24 mouse cellular contexts compared by ENCODE assay signal in the genomic region with DNA sequence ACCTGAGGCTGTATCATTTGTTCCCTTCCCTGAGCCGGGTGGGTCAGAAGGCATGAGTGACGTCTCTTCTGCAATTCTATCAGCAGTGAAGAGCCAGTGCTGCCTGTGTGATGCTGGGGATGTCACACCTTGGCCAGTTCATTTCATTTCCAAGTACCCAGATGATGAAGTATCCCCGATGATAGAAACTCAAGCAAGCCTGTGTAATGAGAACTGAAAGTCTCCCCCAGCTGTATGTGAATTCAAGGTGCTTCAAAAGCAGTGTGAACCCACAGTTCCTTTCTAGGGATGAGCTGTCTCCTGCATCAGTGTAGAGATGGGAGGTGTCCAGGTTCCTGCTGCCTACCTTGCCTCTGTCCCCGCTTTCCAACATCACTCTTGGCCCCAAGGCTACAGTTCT. TPM values are rescaled to one million over a fixed set of nuclear protein-coding genes. Genes with fewer than 3 reads are reported as not detected.
"Had no signal": no experiment of that assay in that cellular context is flagged by ENCODE, and none has a peak within 500 bp of the region (broad histone marks: within the 10 kb centered on the region; RNA-seq: fewer than 3 reads in every experiment).

No protein-coding gene starts in this region.

- DNase-seq: kidney, adult 18-20 months; kidney, adult 9 months; kidney, postnatal 14 days; kidney, postnatal 4 days; liver; lung, postnatal 10 days; right cerebral cortex, adult 18-20 months; right cerebral cortex, postnatal 14 days; right cerebral cortex, postnatal 4 days; thymus, adult 18-20 months; thymus, postnatal 36 days had no signal

- H3K27me3 ChIP-seq: limb, embryonic 13.5 days; liver, embryonic 12.5 days; liver, embryonic 15.5 days; lung, embryonic 15.5 days; midbrain, embryonic 15.5 days; neural tube, embryonic 12.5 days; neural tube, embryonic 15.5 days had no signal

- H3K9me3 ChIP-seq: limb, embryonic 10.5 days; limb, embryonic 13.5 days; liver, embryonic 12.5 days; liver, embryonic 15.5 days; lung, embryonic 15.5 days; midbrain, embryonic 12.5 days; midbrain, embryonic 15.5 days; neural tube, embryonic 12.5 days; neural tube, embryonic 15.5 days had no signal

- H3K27ac ChIP-seq: limb, embryonic 10.5 days; limb, embryonic 13.5 days; liver, embryonic 12.5 days; liver, embryonic 15.5 days; lung, embryonic 15.5 days; midbrain, embryonic 12.5 days; midbrain, embryonic 15.5 days; neural tube, embryonic 12.5 days; neural tube, embryonic 15.5 days had no signal

- H3K4me1 ChIP-seq: limb, embryonic 13.5 days; liver, embryonic 12.5 days; liver, embryonic 15.5 days; lung, embryonic 15.5 days; megakaryocyte, embryonic 14.5 days; midbrain, embryonic 12.5 days; midbrain, embryonic 15.5 days; neural tube, embryonic 12.5 days; neural tube, embryonic 15.5 days had no signal

- H3K36me3 ChIP-seq: limb, embryonic 10.5 days; limb, embryonic 13.5 days; liver, embryonic 12.5 days; liver, embryonic 15.5 days; lung, embryonic 15.5 days; midbrain, embryonic 12.5 days; midbrain, embryonic 15.5 days; neural tube, embryonic 12.5 days; neural tube, embryonic 15.5 days had no signal

- H3K4me2 ChIP-seq: limb, embryonic 13.5 days; liver, embryonic 12.5 days; liver, embryonic 15.5 days; lung, embryonic 15.5 days; midbrain, embryonic 12.5 days; midbrain, embryonic 15.5 days; neural tube, embryonic 12.5 days; neural tube, embryonic 15.5 days had no signal

- H3K9ac ChIP-seq: limb, embryonic 13.5 days; liver, embryonic 12.5 days; liver, embryonic 15.5 days; lung, embryonic 15.5 days; midbrain, embryonic 12.5 days; midbrain, embryonic 15.5 days; neural tube, embryonic 12.5 days; neural tube, embryonic 15.5 days had no signal

- H3K4me3 ChIP-seq: limb, embryonic 10.5 days; limb, embryonic 13.5 days; liver, embryonic 12.5 days; liver, embryonic 15.5 days; lung, embryonic 15.5 days; megakaryocyte, embryonic 14.5 days; midbrain, embryonic 12.5 days; midbrain, embryonic 15.5 days; neural tube, embryonic 12.5 days; neural tube, embryonic 15.5 days had no signal

- ATAC-seq: liver, embryonic 12.5 days; midbrain, embryonic 15.5 days had no signal

RNA-seq across cellular contexts. Expression of gene Ccr6, which starts 1.3 kb away (rescaled TPM):
- total RNA-seq: layer of hippocampus, postnatal 14 days; left cerebral cortex, postnatal 14 days had no signal
- polyA plus RNA-seq: kidney, embryonic 16.5 days; limb, embryonic 10.5 days; limb, embryonic 13.5 days; liver, embryonic 12.5 days; liver, embryonic 15.5 days; lung, embryonic 15.5 days; midbrain, embryonic 12.5 days; midbrain, embryonic 15.5 days; neural tube, embryonic 12.5 days; neural tube, embryonic 15.5 days had no signal
